Mouse (Mus musculus): ENCODE data around the gene Gm28360. TPM values are rescaled to one million over a fixed set of nuclear protein-coding genes. Genes with fewer than 3 reads are reported as not detected.
"Not testable (repeated sequence)": the region's sequence is repeated elsewhere in the genome, so short reads cannot be mapped to it uniquely, and the experiment has no call there.

The Gm28360 gene
- not detected for total RNA-seq (2021)

DNA sequence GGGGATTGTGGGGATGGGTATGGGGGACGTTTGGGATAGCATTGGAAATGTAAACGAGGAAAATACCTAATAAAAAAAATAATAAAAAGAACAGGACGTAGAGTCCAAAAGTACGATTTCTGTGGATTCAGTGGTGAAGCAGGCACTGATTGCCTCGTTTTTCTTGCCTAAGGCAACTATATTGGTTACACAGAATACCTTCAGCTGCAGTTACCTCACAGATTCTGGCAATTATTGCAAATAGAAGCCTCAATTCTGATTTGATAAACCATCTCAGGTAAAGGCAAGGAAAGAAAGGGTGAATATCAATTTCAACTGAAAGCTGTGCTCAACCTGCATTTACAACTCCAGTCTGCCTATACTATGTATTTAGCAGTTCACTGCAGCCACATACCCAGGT is at the start of gene Gm28360:
Gm28360 (plus strand) TSS at position 301 of the 400 bp plus-strand sequence.
- DNase-seq; intact Hi-C loops (cut with DNase I): not testable (repeated sequence)

DNA sequence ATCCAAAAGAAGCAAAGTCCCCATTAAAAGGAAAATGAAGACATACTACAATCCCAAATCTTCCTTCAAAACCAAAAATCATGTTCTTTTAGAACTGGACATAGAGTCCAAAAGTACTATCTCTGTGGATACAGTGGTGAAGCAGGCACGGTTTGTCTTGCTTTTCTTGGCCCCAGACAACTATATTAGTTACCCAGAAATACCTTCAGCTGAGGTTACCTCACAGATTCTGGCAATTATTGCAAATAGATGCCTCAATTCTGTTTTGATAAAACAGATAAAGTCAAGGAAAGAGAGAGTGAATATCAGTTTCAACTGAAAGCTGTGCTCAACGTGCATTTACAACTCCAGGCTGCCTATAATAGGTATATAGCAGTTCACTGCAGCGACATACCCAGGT is 49.0 kb upstream of the Gm28360 start, which contains the start of gene B020011L13Rik:
B020011L13Rik (plus strand) TSS at position 301 of the 400 bp plus-strand sequence.
- intact Hi-C loops (cut with DNase I); DNase-seq: not testable (repeated sequence)

DNA sequence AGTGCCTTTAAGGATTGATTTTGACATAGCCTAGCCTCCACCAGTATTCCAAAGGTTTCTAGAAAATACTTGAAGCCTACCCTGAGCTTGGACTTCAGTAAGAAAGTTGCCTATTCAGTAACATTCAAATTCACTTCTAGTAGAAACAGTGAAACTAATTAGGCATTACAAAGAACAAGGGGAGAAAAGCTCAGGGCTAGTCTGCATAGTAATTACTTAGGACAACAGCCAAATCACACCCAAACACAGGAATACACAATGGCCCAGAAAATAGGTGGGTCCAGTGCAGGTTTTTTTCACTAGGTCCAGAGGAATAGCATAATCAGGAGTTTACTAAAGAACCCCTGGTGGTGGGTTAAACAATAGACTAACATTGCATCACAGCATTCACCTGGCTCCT is 13.6 kb upstream of the Gm28360 start:
- intact Hi-C loops (cut with DNase I); DNase-seq: not testable (repeated sequence)

DNA sequence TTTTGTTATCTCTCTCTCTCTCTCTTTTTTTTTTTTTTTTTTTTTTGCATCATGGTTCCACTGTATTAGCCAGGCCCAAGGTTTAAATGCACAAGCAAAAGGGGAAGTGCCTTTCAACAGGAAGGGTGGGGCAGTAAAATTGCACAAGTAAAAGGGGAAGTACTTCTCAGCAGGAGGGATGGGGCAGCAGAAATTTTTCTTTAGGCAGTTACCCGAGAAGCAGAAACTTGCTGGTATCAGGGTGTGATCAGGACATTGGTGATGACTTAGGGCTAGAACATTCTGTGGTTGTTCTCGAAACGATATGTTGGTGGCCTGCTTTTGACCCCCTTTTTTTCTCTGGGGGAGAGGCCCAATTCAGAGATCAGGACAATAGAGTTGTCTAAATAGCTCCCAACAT is 21.8 kb downstream of the Gm28360 start:
- intact Hi-C loops (cut with DNase I): not testable (repeated sequence)

More for the DNA sequence above, 21.8 kb downstream of the Gm28360 start:
- not testable (repeated sequence) for DNase-seq

Other genes starting within 250 kb of the Gm28360 start
- gene Gm28363, start 132.9 kb upstream of the Gm28360 start, total RNA-seq (2021): not detected
- gene B020011L13Rik, start 48.9 kb upstream of the Gm28360 start, total RNA-seq (2021): not detected
- gene Gm28168, start 97.9 kb downstream of the Gm28360 start, total RNA-seq (2021): not detected
- gene Gm7145, start 135.9 kb downstream of the Gm28360 start, total RNA-seq (2021): not detected